Comparison of ENCODE assay signal across 8 mouse cellular contexts in the genomic region with DNA sequence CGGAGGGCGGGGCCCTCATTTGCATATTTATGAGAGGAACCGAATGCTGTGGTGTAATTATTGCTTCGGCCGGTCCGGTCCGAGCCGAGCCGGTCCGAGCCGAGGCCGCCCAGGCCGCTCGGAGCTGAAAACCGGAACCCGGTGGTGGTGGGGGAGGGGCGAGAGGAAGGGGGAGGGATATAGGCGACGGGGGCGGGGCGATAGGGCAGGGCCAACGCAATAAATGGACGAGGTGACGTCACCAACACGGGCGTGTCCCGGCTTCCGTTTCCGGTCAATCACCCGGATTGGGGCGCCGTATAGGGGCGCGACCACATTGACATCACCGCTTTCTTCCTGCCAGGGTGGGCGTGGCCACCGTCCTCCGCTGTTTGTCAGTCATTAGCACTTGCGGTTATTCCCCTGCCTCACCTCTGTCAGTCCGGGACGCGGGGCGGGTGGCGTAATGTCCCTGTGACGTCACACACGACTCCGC. TPM values are rescaled to one million over a fixed set of nuclear protein-coding genes. Genes with fewer than 3 reads are reported as not detected.
DNase-seq lines count a peak whose midpoint lies in the region; ATAC-seq lines count a peak whose summit lies in the region.

No protein-coding gene starts in this region.

- H3K27me3 ChIP-seq in forebrain, embryonic 10.5 days (ENCODE audit: poor library complexity, severe bottlenecking), result no peaks in the 10 kb centered on the region
- peaks cover 10% of the 10 kb centered on the region for H3K27me3 ChIP-seq in heart, embryonic 15.5 days
- 0 out of 2 replicates have a peak, but pooled peaks cover 3% of the 10 kb centered on the region for H3K27me3 ChIP-seq in liver, embryonic 12.5 days (replicated peaks)
- no peaks in the 10 kb centered on the region for H3K27me3 ChIP-seq in splenic B cell, adult 2 months (ENCODE audit: control insufficient read depth, insufficient read depth, low read length, poor library complexity, severe bottlenecking)

- H3K9me3 ChIP-seq in forebrain, embryonic 10.5 days, result no peaks in the 10 kb centered on the region
- no peaks in the 10 kb centered on the region for H3K9me3 ChIP-seq in heart, embryonic 15.5 days (replicated peaks)
- no peaks in the 10 kb centered on the region for H3K9me3 ChIP-seq in liver, embryonic 12.5 days (replicated peaks)

- peaks cover 4% of the 10 kb centered on the region for H3K4me1 ChIP-seq in forebrain, embryonic 10.5 days
- no peaks in the 10 kb centered on the region for H3K4me1 ChIP-seq in heart, embryonic 15.5 days (replicated peaks)
- H3K4me1 ChIP-seq in liver, embryonic 12.5 days, result peaks cover 29% of the 10 kb centered on the region

- peak; percentile 96 for DNase-seq in CD4-positive, CD25-positive, alpha-beta regulatory T cell, adult 2 months (ENCODE audit: low read depth, low spot score)
- DNase-seq in brain, embryonic 18.5 days (ENCODE audit: low read depth, low spot score), result peak; percentile 85
- peak; percentile 94 for DNase-seq in forebrain, embryonic 10.5 days (ENCODE audit: extremely low spot score, low spot score)
- DNase-seq in kidney, postnatal 14 days, result peak; percentile 96
- peak; percentile 96 for DNase-seq in naive thymus-derived CD4-positive, alpha-beta T cell, adult 2 months (ENCODE audit: low read depth)
- peak; percentile 96 for DNase-seq in splenic B cell, adult 2 months (ENCODE audit: low read depth, low spot score)

- under 1% methylated on average over 46 of the region's 47 CpGs for WGBS in forebrain, embryonic 10.5 days
- under 1% methylated on average over 46 of the region's 47 CpGs for WGBS in heart, embryonic 15.5 days
- WGBS in liver, embryonic 12.5 days (ENCODE audit: insufficient replicate concordance), result under 1% methylated on average over 39 of the region's 47 CpGs

- peak overlapping the region; percentile 85 for H3K4me2 ChIP-seq in heart, embryonic 15.5 days
- peak overlapping the region; percentile 96 for H3K4me2 ChIP-seq in liver, embryonic 12.5 days

- peak overlapping the region; percentile 97 for H3K27ac ChIP-seq in forebrain, embryonic 10.5 days
- peak overlapping the region; percentile 98 for H3K27ac ChIP-seq in heart, embryonic 15.5 days
- H3K27ac ChIP-seq in liver, embryonic 12.5 days, result peak overlapping the region; percentile 95

- peak overlapping the region; percentile 64 for H3K9ac ChIP-seq in heart, embryonic 15.5 days
- H3K9ac ChIP-seq in liver, embryonic 12.5 days, result 0 out of 2 replicates have a peak overlapping the region, but pooled peaks have one; percentile 14

- H3K36me3 ChIP-seq in forebrain, embryonic 10.5 days (replicated peaks), result no peaks in the 10 kb centered on the region
- no peaks in the 10 kb centered on the region for H3K36me3 ChIP-seq in heart, embryonic 15.5 days
- H3K36me3 ChIP-seq in liver, embryonic 12.5 days, result no peaks in the 10 kb centered on the region
- no peaks in the 10 kb centered on the region for H3K36me3 ChIP-seq in splenic B cell, adult 2 months (ENCODE audit: control insufficient read depth, insufficient read depth, low read length, poor library complexity, severe bottlenecking)

- peak overlapping the region; percentile 79 for H3K4me3 ChIP-seq in forebrain, embryonic 10.5 days
- peak overlapping the region; percentile 73 for H3K4me3 ChIP-seq in heart, embryonic 15.5 days
- peak overlapping the region; percentile 79 for H3K4me3 ChIP-seq in liver, embryonic 12.5 days

- ATAC-seq in heart, embryonic 15.5 days (replicated peaks; ENCODE audit: insufficient number of reproducible peaks, insufficient read depth, low FRiP score, low read depth), result peak; percentile 7
- peak; percentile 1; the same call in 1 of the 2 replicates for ATAC-seq in liver, embryonic 12.5 days

RNA-seq across cellular contexts. Expression of gene Ppp2r3d, which starts 51.2 kb away (rescaled TPM):
- polyA plus RNA-seq in forebrain, embryonic 10.5 days (2016; fragmentation: Nextera tagmentation; extraction: Ambion mirVana), result 111 and 116 TPM in 2 replicates
- polyA plus RNA-seq in heart, embryonic 15.5 days (2015; fragmentation: Nextera tagmentation; extraction: Ambion mirVana), result 121 and 137 TPM in 2 replicates
- 58.3 and 58.8 TPM in 2 replicates for polyA plus RNA-seq in liver, embryonic 12.5 days (2016; fragmentation: Nextera tagmentation; extraction: Ambion mirVana)

Comparison
In these comparisons a context has a peak if more than half of its experiments do, and no peak if none do; other contexts are left out.
1. Peak in every context shown above with its lines: DNase-seq, ATAC-seq, H3K4me3 ChIP-seq and H3K27ac ChIP-seq.